Comparison of ENCODE assay signal across 8 mouse cellular contexts in genomic region chr5:100846599-100846920, GRCm38 (mm10). TPM values are rescaled to one million over a fixed set of nuclear protein-coding genes. Genes with fewer than 3 reads are reported as not detected.
DNase-seq lines count a peak whose midpoint lies in the region; ATAC-seq and TF ChIP-seq lines count a peak whose summit lies in the region.

No protein-coding gene starts in this region.

- H3K4me2 ChIP-seq in lung, embryonic 14.5 days: peak overlapping the region; percentile 99
- peak overlapping the region; percentile 99 for H3K4me2 ChIP-seq in embryonic facial prominence, embryonic 15.5 days (replicated peaks)
- H3K4me2 ChIP-seq in intestine, embryonic 14.5 days (ENCODE audit: low read length): peak overlapping the region; percentile 97
- H3K4me2 ChIP-seq in myocyte (ENCODE audit: low read depth): peak overlapping the region; percentile 94

- peak overlapping the region; percentile 59 for H3K4me3 ChIP-seq in lung, embryonic 14.5 days (ENCODE audit: low read depth, low read length)
- H3K4me3 ChIP-seq in embryonic facial prominence, embryonic 15.5 days (replicated peaks): peak overlapping the region; percentile 61
- H3K4me3 ChIP-seq in intestine, embryonic 14.5 days (ENCODE audit: low read depth, low read length): peak overlapping the region; percentile 59
- peak overlapping the region; percentile 72 for H3K4me3 ChIP-seq in myocyte

- peaks cover 8% of the 10 kb centered on the region for H3K9me3 ChIP-seq in lung, embryonic 14.5 days (ENCODE audit: low read depth, low read length)
- H3K9me3 ChIP-seq in embryonic facial prominence, embryonic 15.5 days (replicated peaks): no peaks in the 10 kb centered on the region
- 0 out of 2 replicates have a peak, but pooled peaks cover 8% of the 10 kb centered on the region for H3K9me3 ChIP-seq in intestine, embryonic 14.5 days (ENCODE audit: control insufficient read depth, low read length)

- H3ac ChIP-seq in myocyte (ENCODE audit: control insufficient read depth, insufficient read length): peak overlapping the region; percentile 94

- peaks cover 32% of the 10 kb centered on the region; the same call in 1 of the 2 replicates for H3K27me3 ChIP-seq in lung, embryonic 14.5 days (ENCODE audit: insufficient read depth, low read length)
- H3K27me3 ChIP-seq in embryonic facial prominence, embryonic 15.5 days: peaks cover 38% of the 10 kb centered on the region
- peaks cover 15% of the 10 kb centered on the region for H3K27me3 ChIP-seq in intestine, embryonic 14.5 days (replicated peaks; ENCODE audit: control insufficient read depth, insufficient read depth, low read length)
- no peaks in the 10 kb centered on the region for H3K27me3 ChIP-seq in myocyte (ENCODE audit: control insufficient read depth, insufficient read depth, insufficient read length)

- no peak for ATAC-seq in lung, embryonic 14.5 days (ENCODE audit: insufficient read depth)
- ATAC-seq in embryonic facial prominence, embryonic 15.5 days (ENCODE audit: insufficient number of reproducible peaks, low FRiP score, low TSS enrichment, low read depth): 0 out of 2 replicates have a peak, but pooled peaks have one; percentile 30
- peak; percentile 29; the same call in 1 of the 2 replicates for ATAC-seq in intestine, embryonic 14.5 days (replicated peaks; ENCODE audit: low FRiP score, low TSS enrichment, low read depth)

- no peak overlapping the region for H3K27ac ChIP-seq in lung, embryonic 14.5 days (ENCODE audit: low read depth)
- no peak overlapping the region for H3K27ac ChIP-seq in embryonic facial prominence, embryonic 15.5 days (replicated peaks)
- no peak overlapping the region for H3K27ac ChIP-seq in intestine, embryonic 14.5 days (ENCODE audit: low read depth)

- DNase-seq in lung, embryonic 14.5 days: no peak
- DNase-seq in lung, postnatal 14 days: no peak
- DNase-seq in intestine, embryonic 14.5 days (ENCODE audit: low spot score): no peak
- DNase-seq in layer of hippocampus, postnatal 36 days: no peak
- no peak for DNase-seq in spleen, postnatal 4 days (ENCODE audit: low spot score in 2 of 2)
- DNase-seq in layer of hippocampus, postnatal 14 days (ENCODE audit: low spot score in 2 of 2): no peak

- H3K4me1 ChIP-seq in lung, embryonic 14.5 days (ENCODE audit: insufficient read depth): peaks cover 3% of the 10 kb centered on the region; the same call in 1 of the 2 replicates
- peaks cover 17% of the 10 kb centered on the region for H3K4me1 ChIP-seq in embryonic facial prominence, embryonic 15.5 days
- H3K4me1 ChIP-seq in intestine, embryonic 14.5 days (replicated peaks; ENCODE audit: control insufficient read depth, insufficient read depth, low read length): no peaks in the 10 kb centered on the region

- H3K9ac ChIP-seq in lung, embryonic 14.5 days: peak overlapping the region; percentile 59
- H3K9ac ChIP-seq in embryonic facial prominence, embryonic 15.5 days: peak overlapping the region; percentile 48; the same call in 1 of the 2 replicates
- H3K9ac ChIP-seq in intestine, embryonic 14.5 days (ENCODE audit: low read length): peak overlapping the region; percentile 53

- no peak for TF ChIP-seq CTCF in lung, embryonic 14.5 days (IDR thresholded peaks at IDR 0.05; ENCODE audit: low read depth)

- no peak for TF ChIP-seq POLR2A in myocyte (IDR thresholded peaks at IDR 0.05; ENCODE audit: insufficient read length, low read depth)

- H3K79me2 ChIP-seq in myocyte (ENCODE audit: control insufficient read depth, insufficient read depth): no peaks in the 10 kb centered on the region

- no peaks in the 10 kb centered on the region for H3K36me3 ChIP-seq in lung, embryonic 14.5 days (ENCODE audit: insufficient read depth)
- H3K36me3 ChIP-seq in embryonic facial prominence, embryonic 15.5 days: no peaks in the 10 kb centered on the region
- no peaks in the 10 kb centered on the region for H3K36me3 ChIP-seq in intestine, embryonic 14.5 days (ENCODE audit: control insufficient read depth, insufficient read depth, low read length)
- no peaks in the 10 kb centered on the region for H3K36me3 ChIP-seq in myocyte (ENCODE audit: control insufficient read depth, insufficient read depth)

- WGBS in lung, embryonic 14.5 days: 1% methylated on average over 22 of the region's 22 CpGs
- WGBS in embryonic facial prominence, embryonic 15.5 days: under 1% methylated on average over 22 of the region's 22 CpGs
- 1% methylated on average over 17 of the region's 22 CpGs for WGBS in intestine, embryonic 14.5 days

TF ChIP-seq in myocyte, 11 proteins besides CTCF, POLR2A, EP300 and RAD21:
- no peak for TF ChIP-seq MAX (IDR thresholded peaks at IDR 0.05; ENCODE audit: low read depth)
- TF ChIP-seq USF1 (IDR thresholded peaks at IDR 0.05; ENCODE audit: low read depth): no peak
- TF ChIP-seq REST (IDR thresholded peaks at IDR 0.05; ENCODE audit: insufficient read depth, insufficient read length): no peak
- no peak for TF ChIP-seq SRF (IDR thresholded peaks at IDR 0.05; ENCODE audit: control insufficient read depth, insufficient read length, low read depth)
- no peak for TF ChIP-seq POLR2AphosphoS2 (IDR thresholded peaks at IDR 0.05; ENCODE audit: insufficient read length, low read depth)
- no peak for TF ChIP-seq MYOD1 (IDR thresholded peaks at IDR 0.05; ENCODE audit: control insufficient read depth in 1 of 3, insufficient read length in 2 of 3, low read depth in 2 of 3)
- no peak for TF ChIP-seq E2F4 (IDR thresholded peaks at IDR 0.05; ENCODE audit: insufficient read depth)
- no peak for TF ChIP-seq MYOG (IDR thresholded peaks at IDR 0.05; ENCODE audit: control insufficient read depth in 1 of 3, insufficient read depth in 1 of 3, insufficient read length in 2 of 3, low read depth in 2 of 3)
- no peak for TF ChIP-seq CEBPB (IDR thresholded peaks at IDR 0.05; ENCODE audit: insufficient read depth, poor library complexity, severe bottlenecking)
- TF ChIP-seq TCF3 (IDR thresholded peaks at IDR 0.05; ENCODE audit: insufficient read length, low read depth): no peak
- no peak for TF ChIP-seq TCF12 (IDR thresholded peaks at IDR 0.05; ENCODE audit: insufficient read depth, poor library complexity, severe bottlenecking)

RNA-seq across cellular contexts. Expression of gene Gpat3, which starts 1.0 kb away (rescaled TPM):
- 0.63 and 0.93 TPM in 2 replicates for polyA plus RNA-seq in lung, embryonic 14.5 days (2014; fragmentation: Nextera tagmentation; extraction: Ambion mirVana)
- 1.4 and 2.2 TPM in 2 replicates for polyA plus RNA-seq in embryonic facial prominence, embryonic 15.5 days (2015; fragmentation: Nextera tagmentation; extraction: Ambion mirVana)
- polyA plus RNA-seq in intestine, embryonic 14.5 days (2014; fragmentation: Nextera tagmentation; extraction: Ambion mirVana): 2.7 and 4.6 TPM in 2 replicates
- 4.7 TPM for polyA plus RNA-seq in myocyte (2012; fragmentation: generic; extraction: Trizol)
- 1 to 10 TPM; 1.6 to 2.2 TPM for total RNA-seq in layer of hippocampus, postnatal 36 days (2021)
- total RNA-seq in layer of hippocampus, postnatal 14 days (2021): 1 to 10 TPM; 2.2 to 3.1 TPM

RNA-seq across cellular contexts. Expression of gene Abraxas1, which starts 25.8 kb away (rescaled TPM):
- polyA plus RNA-seq in lung, embryonic 14.5 days (2014; fragmentation: Nextera tagmentation; extraction: Ambion mirVana): 30.2 and 32.0 TPM in 2 replicates
- polyA plus RNA-seq in embryonic facial prominence, embryonic 15.5 days (2015; fragmentation: Nextera tagmentation; extraction: Ambion mirVana): 25.1 and 31.8 TPM in 2 replicates
- 27.9 and 31.0 TPM in 2 replicates for polyA plus RNA-seq in intestine, embryonic 14.5 days (2014; fragmentation: Nextera tagmentation; extraction: Ambion mirVana)
- polyA plus RNA-seq in myocyte (2012; fragmentation: generic; extraction: Trizol): 7.6 TPM
- total RNA-seq in layer of hippocampus, postnatal 36 days (2021): 1 to 10 TPM; 6.0 to 7.1 TPM
- 1 to 10 TPM; 6.4 to 7.5 TPM for total RNA-seq in layer of hippocampus, postnatal 14 days (2021)

RNA-seq across cellular contexts. Expression of gene Mrps18c, which starts 48.1 kb away (rescaled TPM):
- polyA plus RNA-seq in lung, embryonic 14.5 days (2014; fragmentation: Nextera tagmentation; extraction: Ambion mirVana): 161 and 167 TPM in 2 replicates
- 139 and 144 TPM in 2 replicates for polyA plus RNA-seq in embryonic facial prominence, embryonic 15.5 days (2015; fragmentation: Nextera tagmentation; extraction: Ambion mirVana)
- 171 and 179 TPM in 2 replicates for polyA plus RNA-seq in intestine, embryonic 14.5 days (2014; fragmentation: Nextera tagmentation; extraction: Ambion mirVana)
- polyA plus RNA-seq in myocyte (2012; fragmentation: generic; extraction: Trizol): 71.7 TPM
- total RNA-seq in layer of hippocampus, postnatal 36 days (2021): 10 to 100 TPM; 60.3 to 63.6 TPM
- total RNA-seq in layer of hippocampus, postnatal 14 days (2021): 10 to 100 TPM; 58.6 to 62.2 TPM

RNA-seq across cellular contexts. Expression of gene Helq, which starts 48.2 kb away (rescaled TPM):
- polyA plus RNA-seq in lung, embryonic 14.5 days (2014; fragmentation: Nextera tagmentation; extraction: Ambion mirVana): 20.3 and 21.6 TPM in 2 replicates
- 14.0 and 16.6 TPM in 2 replicates for polyA plus RNA-seq in embryonic facial prominence, embryonic 15.5 days (2015; fragmentation: Nextera tagmentation; extraction: Ambion mirVana)
- polyA plus RNA-seq in intestine, embryonic 14.5 days (2014; fragmentation: Nextera tagmentation; extraction: Ambion mirVana): 19.9 and 24.1 TPM in 2 replicates
- 4.2 TPM for polyA plus RNA-seq in myocyte (2012; fragmentation: generic; extraction: Trizol)
- 10 to 100 TPM; 19.7 to 19.9 TPM for total RNA-seq in layer of hippocampus, postnatal 36 days (2021)
- total RNA-seq in layer of hippocampus, postnatal 14 days (2021): 10 to 100 TPM; 13.2 to 18.5 TPM
